Mouse (Mus musculus) hindbrain, embryonic 12.5 days (tissue): ENCODE results near the gene Scly. TPM values are rescaled to one million over a fixed set of nuclear protein-coding genes. Genes with fewer than 3 reads are reported as not detected.

ENCODE experiments used
- ATAC-seq: fragments of 200-750 bp; cut with Nextera tagmentation; 2 replicates; pipeline ENCODE4 v1.8.0; 2017; ENCODE audit warnings: moderate TSS enrichment; ENCODE audit not compliant: low FRiP score
- H3K27ac ChIP-seq: fragments of 300-500 bp; sonication (generic); 2 replicates; pipeline ENCODE4 v1.5.1; 2016; ENCODE audit warnings: mild to moderate bottlenecking
- H3K27me3 ChIP-seq: fragments of 300-500 bp; sonication (generic); 2 replicates; pipeline ENCODE4 v1.6.1; 2016; ENCODE audit warnings: mild to moderate bottlenecking
- H3K36me3 ChIP-seq: fragments of 300-500 bp; sonication (generic); 2 replicates; pipeline ENCODE4 v1.6.1; 2016; ENCODE audit warnings: mild to moderate bottlenecking
- H3K4me1 ChIP-seq: fragments of 300-500 bp; sonication (generic); 2 replicates; pipeline ENCODE4 v1.6.1; 2016
- H3K4me2 ChIP-seq: fragments of 300-500 bp; sonication (generic); replicated peaks from 2 replicates; pipeline ENCODE4 v1.6.1; 2016; ENCODE audit warnings: mild to moderate bottlenecking
- H3K4me3 ChIP-seq: fragments of 300-500 bp; sonication (generic); 2 replicates; pipeline ENCODE4 v1.5.1; 2016; ENCODE audit warnings: mild to moderate bottlenecking
- H3K9ac ChIP-seq: fragments of 300-500 bp; sonication (generic); 2 replicates; pipeline ENCODE4 v1.6.1; 2016; ENCODE audit warnings: mild to moderate bottlenecking, moderate library complexity
- H3K9me3 ChIP-seq: fragments of 300-500 bp; sonication (generic); replicated peaks from 2 replicates; pipeline ENCODE4 v1.6.1; 2016; ENCODE audit warnings: mild to moderate bottlenecking
- WGBS: fragments of 180-500 bp; shearing (Covaris S2); methylation state at CpG from one replicate; pipeline ENCODE4 v1.1.7; 2016; 5-methylcytosine and 5-hydroxymethylcytosine counted together
- polyA plus RNA-seq: library from polyadenylated mRNA; unstranded; fragments of >200 nt; fragmentation: Nextera tagmentation; extraction: Ambion mirVana; gene quantifications from 2 replicates; pipeline ENCODE4 v1.2.1, GENCODE M21; 2016

Gene Scly
- polyA plus RNA-seq, 1 experiment from 2014 or later: 13.1 TPM

- Histone ChIP-seq H3K9me3 (no peaks in the 10 kb centered on the region), H3K27ac (no peak overlapping the region), H3K9ac (peak overlapping the region; percentile 32; the same call in 1 of the 2 replicates), H3K27me3 (peaks cover 55% of the 10 kb centered on the region), H3K4me1 (peaks cover 14% of the 10 kb centered on the region), H3K36me3 (no peaks in the 10 kb centered on the region), H3K4me2 (peak overlapping the region; percentile 57), H3K4me3 (peak overlapping the region; percentile 28)
- peak; percentile 32; the same call in 1 of the 2 replicates for ATAC-seq
- WGBS: 2% methylated on average over 68 of the region's 68 CpGs
Observed at GRCm38 (mm10) chr1:91344921-91345685, 47.0 kb downstream of the Scly start.

GRCm38 (mm10) chr1:91346892-91347291 is 48.8 kb downstream of the Scly start:
- Histone ChIP-seq H3K4me2 (no peak overlapping the region), H3K4me3 (no peak overlapping the region), H3K36me3 (no peaks in the 10 kb centered on the region), H3K9me3 (no peaks in the 10 kb centered on the region), H3K4me1 (peaks cover 14% of the 10 kb centered on the region), H3K27ac (no peak overlapping the region), H3K9ac (no peak overlapping the region), H3K27me3 (peaks cover 49% of the 10 kb centered on the region)
- peak; percentile 61 for ATAC-seq
- WGBS: 38% methylated on average over 3 of the region's 3 CpGs

GRCm38 (mm10) chr1:91350841-91351240 is 52.7 kb downstream of the Scly start, which contains the start of gene Klhl30:
Klhl30 (plus strand) TSS chr1:91351016.
- Histone ChIP-seq H3K27ac (no peak within 1 kb of the TSS), H3K9ac (no peak within 1 kb of the TSS), H3K9me3 (no peaks in the 10 kb centered on the region), H3K4me2 (no peak within 1 kb of the TSS), H3K36me3 (no peaks in the 10 kb centered on the region), H3K27me3 (peaks cover 10% of the 10 kb centered on the region), H3K4me1 (no peaks in the 10 kb centered on the region), H3K4me3 (no peak within 1 kb of the TSS)
- no peak for ATAC-seq
- WGBS: 73% methylated on average over 4 of the region's 4 CpGs

- Histone ChIP-seq H3K4me2 (no peak overlapping the region), H3K27ac (no peak overlapping the region), H3K27me3 (peaks cover 5% of the 10 kb centered on the region), H3K9me3 (no peaks in the 10 kb centered on the region), H3K4me1 (no peaks in the 10 kb centered on the region), H3K4me3 (no peak overlapping the region), H3K36me3 (no peaks in the 10 kb centered on the region), H3K9ac (no peak overlapping the region)
- 77% methylated on average over 3 of the region's 3 CpGs for WGBS
- ATAC-seq: no peak
Observed at GRCm38 (mm10) chr1:91351249-91351648, 53.1 kb downstream of the Scly start.

- H3K4me2 ChIP-seq: no peak overlapping the region
- no peak for ATAC-seq
- H3K36me3 ChIP-seq: no peaks in the 10 kb centered on the region
- no peak overlapping the region for H3K9ac ChIP-seq
- WGBS: 81% methylated on average over 2 of the region's 2 CpGs
- no peaks in the 10 kb centered on the region for H3K9me3 ChIP-seq
- no peaks in the 10 kb centered on the region for H3K4me1 ChIP-seq
- H3K27ac ChIP-seq: no peak overlapping the region
- no peak overlapping the region for H3K4me3 ChIP-seq
- H3K27me3 ChIP-seq: no peaks in the 10 kb centered on the region
Observed at GRCm38 (mm10) chr1:91352277-91352676, 54.1 kb downstream of the Scly start.

- Histone ChIP-seq H3K36me3 (no peaks in the 10 kb centered on the region), H3K4me2 (no peak overlapping the region), H3K4me3 (no peak overlapping the region), H3K4me1 (no peaks in the 10 kb centered on the region), H3K27ac (no peak overlapping the region), H3K9me3 (no peaks in the 10 kb centered on the region), H3K9ac (no peak overlapping the region), H3K27me3 (no peaks in the 10 kb centered on the region)
- whole genome bisulfite sequencing: 87% methylated on average over 11 of the region's 11 CpGs
- ATAC-seq: no peak
Observed at GRCm38 (mm10) chr1:91356105-91356504, 58.0 kb downstream of the Scly start.

- Histone ChIP-seq H3K27ac (no peak overlapping the region), H3K4me2 (no peak overlapping the region), H3K9ac (no peak overlapping the region), H3K4me3 (no peak overlapping the region), H3K4me1 (peaks cover 9% of the 10 kb centered on the region), H3K9me3 (peaks cover 16% of the 10 kb centered on the region; the same call in 1 of the 2 replicates), H3K27me3 (peaks cover 16% of the 10 kb centered on the region), H3K36me3 (no peaks in the 10 kb centered on the region)
- ATAC-seq: no peak
- WGBS: 82% methylated on average over 5 of the region's 5 CpGs
Observed at GRCm38 (mm10) chr1:91362113-91362512, 64.0 kb downstream of the Scly start.

- WGBS: 87% methylated on average over 16 of the region's 16 CpGs
- no peak overlapping the region for H3K27ac ChIP-seq
- peaks cover 11% of the 10 kb centered on the region for H3K4me1 ChIP-seq
- no peak overlapping the region for H3K9ac ChIP-seq
- H3K27me3 ChIP-seq: peaks cover 28% of the 10 kb centered on the region
- H3K9me3 ChIP-seq: peaks cover 16% of the 10 kb centered on the region; the same call in 1 of the 2 replicates
- H3K4me2 ChIP-seq: no peak overlapping the region
- no peak for ATAC-seq
- H3K36me3 ChIP-seq: peaks cover 9% of the 10 kb centered on the region; the same call in 1 of the 2 replicates
- H3K4me3 ChIP-seq: no peak overlapping the region
Observed at GRCm38 (mm10) chr1:91364822-91365644, 66.9 kb downstream of the Scly start.

- H3K4me2 ChIP-seq: peak overlapping the region; percentile 73
- peaks cover 28% of the 10 kb centered on the region for H3K27me3 ChIP-seq
- H3K9me3 ChIP-seq: peaks cover 16% of the 10 kb centered on the region; the same call in 1 of the 2 replicates
- H3K27ac ChIP-seq: no peak overlapping the region
- 0 out of 2 replicates have a peak, but pooled peaks have one; percentile 2 for ATAC-seq
- peaks cover 11% of the 10 kb centered on the region for H3K4me1 ChIP-seq
- peak overlapping the region; percentile 36 for H3K4me3 ChIP-seq
- 0 out of 2 replicates have a peak overlapping the region, but pooled peaks have one; percentile 54 for H3K9ac ChIP-seq
- WGBS: 28% methylated on average over 8 of the region's 8 CpGs
- peaks cover 16% of the 10 kb centered on the region; the same call in 1 of the 2 replicates for H3K36me3 ChIP-seq
Observed at GRCm38 (mm10) chr1:91365816-91366214, 67.7 kb downstream of the Scly start.

- WGBS: under 1% methylated on average over 68 of the region's 68 CpGs
Observed at GRCm38 (mm10) chr1:91366215-91367108, 68.3 kb downstream of the Scly start, which contains the start of gene Erfe. Erfe (plus strand) TSS chr1:91366430.

GRCm38 (mm10) chr1:91367295-91367694 is 69.2 kb downstream of the Scly start:
- Histone ChIP-seq H3K4me1 (peaks cover 11% of the 10 kb centered on the region), H3K9ac (no peak overlapping the region), H3K36me3 (peaks cover 31% of the 10 kb centered on the region), H3K4me3 (no peak overlapping the region), H3K4me2 (no peak overlapping the region), H3K9me3 (peaks cover 15% of the 10 kb centered on the region; the same call in 1 of the 2 replicates), H3K27me3 (peaks cover 28% of the 10 kb centered on the region), H3K27ac (no peak overlapping the region)
- 97% methylated on average over 3 of the region's 3 CpGs for WGBS
- ATAC-seq: no peak

More at GRCm38 (mm10) chr1:91366215-91367108, 68.3 kb downstream of the Scly start, which contains the start of gene Erfe:
- 0 out of 2 replicates have a peak, but pooled peaks have one; percentile 35 for ATAC-seq
- H3K27ac ChIP-seq: no peak within 1 kb of the TSS
- H3K36me3 ChIP-seq: peaks cover 23% of the 10 kb centered on the region
- H3K4me2 ChIP-seq: peak within 1 kb of the TSS; percentile 73
- peaks cover 16% of the 10 kb centered on the region; the same call in 1 of the 2 replicates for H3K9me3 ChIP-seq
- peaks cover 11% of the 10 kb centered on the region for H3K4me1 ChIP-seq
- H3K9ac ChIP-seq: peak within 1 kb of the TSS; percentile 54
- H3K4me3 ChIP-seq: peak within 1 kb of the TSS; percentile 36
- peaks cover 28% of the 10 kb centered on the region for H3K27me3 ChIP-seq
